12 mouse cellular contexts compared by ENCODE assay signal in the genomic region with DNA sequence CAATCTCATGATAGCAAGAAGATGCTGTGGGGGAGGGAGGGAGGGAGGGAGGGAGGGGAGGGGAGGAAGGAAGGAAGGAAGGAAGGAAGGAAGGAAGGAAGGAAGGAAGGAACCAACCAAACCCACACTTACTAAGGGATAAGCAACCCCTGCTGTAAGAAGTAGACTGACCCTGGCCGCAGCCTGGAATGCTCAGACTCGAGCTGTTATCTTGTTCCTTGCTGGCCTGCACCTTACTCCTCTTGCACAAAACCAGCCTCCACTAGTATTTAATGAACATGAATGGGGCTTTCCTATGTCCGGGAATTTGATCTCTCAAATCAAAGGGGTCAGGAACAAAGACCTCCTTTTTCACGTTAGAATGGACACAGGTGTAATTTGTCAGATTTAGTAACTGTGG.
DNase-seq lines count a peak whose midpoint lies in the region; ATAC-seq lines count a peak whose summit lies in the region.
"Had no signal": no experiment of that assay in that cellular context is flagged by ENCODE, and none has a peak within 500 bp of the region (broad histone marks: within the 10 kb centered on the region; RNA-seq: fewer than 3 reads in every experiment).

No protein-coding gene starts in this region.

- peaks cover 26% of the 10 kb centered on the region for H3K4me1 ChIP-seq in heart, embryonic 15.5 days (replicated peaks)
- peaks cover 33% of the 10 kb centered on the region for H3K4me1 ChIP-seq in lung, embryonic 15.5 days
- peaks cover 25% of the 10 kb centered on the region for H3K4me1 ChIP-seq in embryonic facial prominence, embryonic 15.5 days
- H3K4me1 ChIP-seq in limb, embryonic 12.5 days (replicated peaks) = peaks cover 55% of the 10 kb centered on the region

- peak overlapping the region; percentile 28; the same call in 1 of the 2 replicates for H3K27ac ChIP-seq in heart, embryonic 15.5 days
- 0 out of 2 replicates have a peak overlapping the region, but pooled peaks have one; percentile 65 for H3K27ac ChIP-seq in lung, embryonic 15.5 days
- 0 out of 2 replicates have a peak overlapping the region, but pooled peaks have one; percentile 28 for H3K27ac ChIP-seq in embryonic facial prominence, embryonic 15.5 days (replicated peaks)
- peak overlapping the region; percentile 78 for H3K27ac ChIP-seq in limb, embryonic 12.5 days
- H3K27ac ChIP-seq: hindbrain, embryonic 14.5 days had no signal

- H3K9ac ChIP-seq in heart, embryonic 15.5 days = no peak overlapping the region
- H3K9ac ChIP-seq in lung, embryonic 15.5 days = no peak overlapping the region
- H3K9ac ChIP-seq in embryonic facial prominence, embryonic 15.5 days = no peak overlapping the region
- H3K9ac ChIP-seq in limb, embryonic 12.5 days (replicated peaks) = no peak overlapping the region
- H3K9ac ChIP-seq: hindbrain, embryonic 14.5 days had no signal

- H3K36me3 ChIP-seq in heart, embryonic 15.5 days = no peaks in the 10 kb centered on the region
- H3K36me3 ChIP-seq in lung, embryonic 15.5 days = no peaks in the 10 kb centered on the region
- H3K36me3 ChIP-seq in embryonic facial prominence, embryonic 15.5 days = no peaks in the 10 kb centered on the region; the same call in 1 of the 2 replicates
- H3K36me3 ChIP-seq in limb, embryonic 12.5 days = peaks cover 19% of the 10 kb centered on the region; the same call in 1 of the 2 replicates

- no peak for ATAC-seq in heart, embryonic 15.5 days (replicated peaks; ENCODE audit: insufficient number of reproducible peaks, insufficient read depth, low FRiP score, low read depth)
- ATAC-seq in lung, embryonic 15.5 days (ENCODE audit: borderline replicate concordance, extremely low read depth, low FRiP score, low TSS enrichment) = no peak
- ATAC-seq in embryonic facial prominence, embryonic 15.5 days (ENCODE audit: insufficient number of reproducible peaks, low FRiP score, low TSS enrichment, low read depth) = no peak
- no peak for ATAC-seq in limb, embryonic 12.5 days (ENCODE audit: insufficient number of reproducible peaks, insufficient read depth, low FRiP score, low TSS enrichment, low read depth)
- ATAC-seq: CD4-positive, CD25-positive, alpha-beta regulatory T cell, adult 4 months; intestine, embryonic 16.5 days had no signal

- H3K4me2 ChIP-seq in heart, embryonic 15.5 days = no peak overlapping the region
- H3K4me2 ChIP-seq in lung, embryonic 15.5 days = no peak overlapping the region
- H3K4me2 ChIP-seq in embryonic facial prominence, embryonic 15.5 days (replicated peaks) = no peak overlapping the region
- H3K4me2 ChIP-seq in limb, embryonic 12.5 days = no peak overlapping the region; the same call in 1 of the 2 replicates
- H3K4me2 ChIP-seq: hindbrain, embryonic 14.5 days had no signal

- DNase-seq in heart, postnatal 4 days = no peak
- DNase-seq in lung, postnatal 25 days (ENCODE audit: low spot score) = no peak
- no peak for DNase-seq in adrenal gland, postnatal 36 days
- DNase-seq: cerebellum, adult 8-10 months; lung, adult 2 months had no signal

- 38% methylated on average over 4 of the region's 4 CpGs for WGBS in heart, embryonic 15.5 days
- 36% methylated on average over 4 of the region's 4 CpGs for WGBS in lung, embryonic 15.5 days
- 34% methylated on average over 4 of the region's 4 CpGs for WGBS in embryonic facial prominence, embryonic 15.5 days
- WGBS in limb, embryonic 12.5 days = 18% methylated on average over 4 of the region's 4 CpGs

- H3K27me3 ChIP-seq in heart, embryonic 15.5 days = no peaks in the 10 kb centered on the region
- no peaks in the 10 kb centered on the region for H3K27me3 ChIP-seq in lung, embryonic 15.5 days
- no peaks in the 10 kb centered on the region for H3K27me3 ChIP-seq in embryonic facial prominence, embryonic 15.5 days
- H3K27me3 ChIP-seq in limb, embryonic 12.5 days = no peaks in the 10 kb centered on the region

- no peak overlapping the region for H3K4me3 ChIP-seq in heart, embryonic 15.5 days
- no peak overlapping the region for H3K4me3 ChIP-seq in lung, embryonic 15.5 days
- H3K4me3 ChIP-seq in embryonic facial prominence, embryonic 15.5 days (replicated peaks) = no peak overlapping the region
- no peak overlapping the region for H3K4me3 ChIP-seq in limb, embryonic 12.5 days (replicated peaks)

- no peaks in the 10 kb centered on the region for H3K9me3 ChIP-seq in heart, embryonic 15.5 days (replicated peaks)
- no peaks in the 10 kb centered on the region for H3K9me3 ChIP-seq in lung, embryonic 15.5 days
- H3K9me3 ChIP-seq in embryonic facial prominence, embryonic 15.5 days (replicated peaks) = no peaks in the 10 kb centered on the region
- no peaks in the 10 kb centered on the region for H3K9me3 ChIP-seq in limb, embryonic 12.5 days

Comparison
In these comparisons a context has a peak if more than half of its experiments do, and no peak if none do; other contexts are left out.
1. H3K27ac ChIP-seq: peak in every context shown above with its lines; median percentile 78 in limb, embryonic 12.5 days; 65 in lung, embryonic 15.5 days; 28 in heart, embryonic 15.5 days; 28 in embryonic facial prominence, embryonic 15.5 days.